Mouse (Mus musculus) hindbrain, postnatal 0 days (tissue): ENCODE data around the gene Grap. TPM values are rescaled to one million over a fixed set of nuclear protein-coding genes. Genes with fewer than 3 reads are reported as not detected.
"Not testable (repeated sequence)": the region's sequence is repeated elsewhere in the genome, so short reads cannot be mapped to it uniquely, and the experiment has no call there.

ENCODE experiments used
- ATAC-seq: fragments of 200-750 bp; cut with Nextera tagmentation; 2 replicates; pipeline ENCODE4 v1.8.0; 2017; ENCODE audit warnings: mild to moderate bottlenecking, moderate TSS enrichment, moderate library complexity
- DNase-seq: peaks from one replicate; pipeline ENCODE4 v3.0.0-alpha.2; 2015; ENCODE audit warnings: low spot score
- H3K27ac ChIP-seq: fragments of 300-500 bp; sonication (generic); 2 replicates; pipeline ENCODE4 v1.5.1; 2014; ENCODE audit warnings: mild to moderate bottlenecking
- H3K27me3 ChIP-seq: fragments of 300-500 bp; sonication (generic); 2 replicates; pipeline ENCODE4 v1.6.1; 2014; ENCODE audit warnings: low read length, mixed read lengths; ENCODE audit not compliant: insufficient read depth
- H3K36me3 ChIP-seq: fragments of 300-500 bp; sonication (generic); 2 replicates; pipeline ENCODE4 v1.6.1; 2014; ENCODE audit warnings: low read length, mixed read lengths; ENCODE audit not compliant: insufficient read depth
- H3K4me1 ChIP-seq: fragments of 300-500 bp; sonication (generic); 2 replicates; pipeline ENCODE4 v1.6.1; 2014; ENCODE audit warnings: antibody characterized with exemption, low read length, mixed read lengths; ENCODE audit not compliant: insufficient read depth
- H3K4me2 ChIP-seq: fragments of 300-500 bp; sonication (generic); 2 replicates; pipeline ENCODE4 v1.6.1; 2014; ENCODE audit warnings: low read depth, mild to moderate bottlenecking, low read length, moderate library complexity, mixed read lengths
- H3K4me3 ChIP-seq: fragments of 300-500 bp; sonication (generic); 2 replicates; pipeline ENCODE4 v1.5.1; 2014; ENCODE audit warnings: low read length
- H3K9ac ChIP-seq: fragments of 300-500 bp; sonication (generic); replicated peaks from 2 replicates; pipeline ENCODE4 v1.6.1; 2014; ENCODE audit warnings: mild to moderate bottlenecking, low read length, moderate library complexity, mixed read lengths
- H3K9me3 ChIP-seq: fragments of 300-500 bp; sonication (generic); 2 replicates; pipeline ENCODE4 v1.6.1; 2016; ENCODE audit warnings: low read length, mixed read lengths
- CTCF ChIP-seq: IDR thresholded peaks from 2 replicates; pipeline ENCODE4 v1.5.1; 2016; ENCODE audit warnings: antibody characterized with exemption, control low read depth, low read depth
- WGBS: fragments of 180-500 bp; shearing (Covaris S2); extraction: QIAGEN DNeasy Blood & Tissue Kit; methylation state at CpG from one replicate; pipeline ENCODE4 v1.1.7; 2014; 5-methylcytosine and 5-hydroxymethylcytosine counted together
- polyA plus RNA-seq: library from polyadenylated mRNA; unstranded; fragments of >200 nt; fragmentation: Nextera tagmentation; extraction: Ambion mirVana; gene quantifications from 2 replicates; pipeline ENCODE4 v1.2.1, GENCODE M21; 2015
- total RNA-seq: library from RNA; depleted of rRNA; stranded (reverse); fragments of >200 nt; gene quantifications from 2 replicates; pipeline ENCODE4 v1.2.3, GENCODE M21; 2014

The Grap gene
- total and polyA plus RNA-seq, 2 experiments from 2014 or later: 7.4 to 7.7 TPM

DNA sequence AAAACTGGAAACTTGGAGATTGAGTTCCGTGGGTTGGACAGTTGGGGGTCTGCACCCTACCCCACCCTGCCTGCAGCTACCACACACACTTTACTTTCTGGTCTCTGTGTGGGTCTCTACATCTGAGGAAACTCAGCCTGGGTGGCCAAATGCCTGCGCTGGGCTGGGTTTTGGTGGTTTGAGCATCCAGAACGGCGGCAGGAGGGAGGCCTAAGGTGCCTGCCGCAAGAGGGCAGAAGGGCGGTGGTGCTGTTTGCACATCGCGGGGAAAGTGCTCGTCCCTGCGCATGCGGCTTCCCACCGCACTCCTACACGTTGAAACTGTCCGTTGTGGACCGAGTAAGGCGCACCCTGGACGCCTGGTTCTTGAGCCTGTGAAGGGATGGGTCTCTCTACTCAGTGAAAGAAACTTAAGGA, 32.8 kb upstream of the Grap start:
- Histone ChIP-seq H3K4me1 (peaks cover 7% of the 10 kb centered on the region), H3K27me3 (no peaks in the 10 kb centered on the region), H3K9me3 (no peaks in the 10 kb centered on the region), H3K4me2 (peak overlapping the region; percentile 72), H3K4me3 (peak overlapping the region; percentile 38), H3K9ac (0 out of 2 replicates have a peak overlapping the region, but pooled peaks have one; percentile 30), H3K27ac (0 out of 2 replicates have a peak overlapping the region, but pooled peaks have one; percentile 32), H3K36me3 (no peaks in the 10 kb centered on the region)
- TF ChIP-seq CTCF: peak; percentile 91
- peak; percentile 81 for ATAC-seq
- peak; percentile 89 for DNase-seq
- WGBS: under 1% methylated on average over 16 of the region's 17 CpGs

DNA sequence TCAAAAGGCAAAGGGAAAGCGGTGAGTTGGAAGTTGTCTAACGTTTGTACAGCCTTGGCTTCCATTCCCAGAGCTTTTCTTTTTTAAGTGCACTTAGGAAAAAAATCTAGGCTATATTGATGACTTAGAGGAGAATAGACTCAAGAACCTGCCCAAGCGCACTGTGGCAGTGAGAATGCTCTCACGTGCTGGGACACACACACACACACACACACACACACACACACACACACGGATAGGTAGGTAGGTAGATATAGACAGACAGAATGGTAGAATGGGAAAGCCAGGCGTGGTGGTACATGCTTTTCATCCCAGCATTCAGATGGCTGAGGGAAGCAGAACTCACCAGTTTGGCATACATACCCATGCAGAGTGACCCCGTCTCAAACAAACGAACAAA, 32.3 kb upstream of the Grap start:
- no peak overlapping the region for H3K27ac ChIP-seq
- H3K36me3 ChIP-seq: no peaks in the 10 kb centered on the region
- no peaks in the 10 kb centered on the region for H3K9me3 ChIP-seq
- no peak for DNase-seq
- ATAC-seq: no peak
- WGBS: 61% methylated on average over 8 of the region's 8 CpGs
- H3K4me3 ChIP-seq: peak overlapping the region; percentile 38; the same call in 1 of the 2 replicates
- no peak overlapping the region for H3K9ac ChIP-seq
- no peak for TF ChIP-seq CTCF
- no peaks in the 10 kb centered on the region for H3K27me3 ChIP-seq
- peak overlapping the region; percentile 72 for H3K4me2 ChIP-seq
- H3K4me1 ChIP-seq: peaks cover 3% of the 10 kb centered on the region

DNA sequence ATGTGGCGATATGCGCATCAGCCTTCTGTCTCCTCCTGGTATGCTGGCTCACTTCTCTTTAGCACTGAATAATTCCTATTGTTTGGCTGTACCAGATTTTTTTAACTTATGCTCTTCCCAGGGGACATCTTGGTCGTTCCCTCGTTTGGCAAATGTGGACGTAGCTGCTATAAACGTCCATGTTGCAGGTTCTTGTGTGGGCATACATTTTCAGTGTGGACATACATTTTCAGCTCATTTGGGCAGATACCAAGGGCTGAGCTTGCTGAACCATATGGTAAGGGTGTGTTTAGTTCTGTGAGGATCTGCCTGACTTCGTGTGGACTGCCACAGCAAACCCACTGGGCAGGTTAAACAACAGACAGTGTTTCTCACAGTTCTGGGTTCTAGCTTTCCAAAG, 27.9 kb upstream of the Grap start:
- no peak for TF ChIP-seq CTCF
- Histone ChIP-seq H3K4me3 (no peak overlapping the region), H3K27me3 (no peaks in the 10 kb centered on the region), H3K27ac (no peak overlapping the region), H3K4me1 (no peaks in the 10 kb centered on the region), H3K36me3 (no peaks in the 10 kb centered on the region), H3K9me3 (no peaks in the 10 kb centered on the region), H3K4me2 (no peak overlapping the region), H3K9ac (no peak overlapping the region)
- 75% methylated on average over 7 of the region's 7 CpGs for WGBS
- DNase-seq (no peak), ATAC-seq (no peak)

DNA sequence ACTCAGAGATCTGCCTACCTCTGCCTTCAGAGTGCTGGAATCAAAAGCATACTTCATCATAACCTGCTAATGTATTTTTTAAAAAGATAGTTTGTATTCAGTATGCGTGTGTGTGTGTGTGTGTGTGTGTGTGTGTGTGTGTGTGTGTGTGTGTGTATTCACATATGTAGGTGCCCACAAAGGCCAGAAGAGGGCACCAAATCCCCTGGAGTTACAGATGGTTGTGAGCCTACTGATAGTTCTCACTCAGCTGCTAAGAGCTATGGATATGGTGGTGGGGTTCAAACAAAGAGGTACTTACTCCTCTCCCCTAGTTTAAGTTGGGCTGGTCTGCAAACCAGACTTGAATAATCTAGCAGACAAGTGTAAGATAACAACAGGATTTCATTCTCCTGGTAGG, 26.6 kb upstream of the Grap start:
- 89% methylated on average over 1 of the region's 1 CpGs for WGBS
- Histone ChIP-seq H3K36me3 (no peaks in the 10 kb centered on the region), H3K9ac (no peak overlapping the region), H3K27me3 (no peaks in the 10 kb centered on the region), H3K4me2 (no peak overlapping the region), H3K9me3 (no peaks in the 10 kb centered on the region), H3K27ac (no peak overlapping the region), H3K4me3 (no peak overlapping the region), H3K4me1 (no peaks in the 10 kb centered on the region)
- no peak for TF ChIP-seq CTCF
- DNase-seq (no peak), ATAC-seq (no peak)

DNA sequence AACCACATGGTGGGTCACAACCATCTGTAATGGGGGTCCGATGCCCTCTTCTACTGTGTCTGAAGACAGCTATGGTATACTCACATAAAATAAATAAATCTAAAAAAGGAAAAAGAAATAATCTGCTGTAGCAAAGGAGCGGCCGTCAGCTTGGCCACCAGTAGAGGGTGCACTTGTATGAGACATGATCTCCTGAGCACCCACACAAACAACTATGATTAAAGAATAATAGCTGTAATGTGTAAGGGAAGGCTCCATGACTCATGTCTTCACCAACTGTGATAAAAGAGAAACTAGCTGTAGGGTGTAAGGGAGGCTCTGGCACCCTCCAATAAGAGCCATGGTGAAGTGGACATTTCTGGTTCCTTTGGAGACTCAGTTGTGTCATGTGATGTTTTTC, 23.4 kb upstream of the Grap start:
- DNase-seq (no peak), ATAC-seq (no peak)
- H3K36me3 ChIP-seq: no peaks in the 10 kb centered on the region
- H3K4me1 ChIP-seq: no peaks in the 10 kb centered on the region
- WGBS: 60% methylated on average over 3 of the region's 3 CpGs
- H3K9me3 ChIP-seq: no peaks in the 10 kb centered on the region
- peak; percentile 46 for TF ChIP-seq CTCF
- no peaks in the 10 kb centered on the region for H3K27me3 ChIP-seq
- no peak overlapping the region for H3K4me2 ChIP-seq
- no peak overlapping the region for H3K9ac ChIP-seq
- no peak overlapping the region for H3K4me3 ChIP-seq
- no peak overlapping the region for H3K27ac ChIP-seq

DNA sequence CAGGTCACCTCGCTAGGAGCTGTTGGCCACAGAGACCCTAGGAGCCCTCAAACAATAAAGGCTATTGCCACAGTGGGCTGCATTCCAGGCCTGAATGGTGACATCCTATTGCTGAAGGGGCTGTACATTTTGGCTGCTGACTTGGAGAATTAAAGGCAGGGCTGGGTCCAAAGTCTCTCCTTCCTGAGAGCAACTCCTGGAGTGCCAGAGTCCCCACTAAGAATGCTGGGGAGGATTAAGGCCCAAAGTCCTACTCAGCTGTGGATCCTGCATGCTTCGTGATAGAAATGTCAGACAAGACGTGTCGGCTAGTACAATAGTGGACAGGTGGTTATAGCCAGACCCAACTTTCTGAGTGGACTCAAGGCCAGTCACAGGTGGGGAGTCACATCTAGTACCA, 16.8 kb upstream of the Grap start:
- not testable (repeated sequence) for H3K27ac ChIP-seq, DNase-seq, H3K9ac ChIP-seq, H3K4me1 ChIP-seq, H3K4me2 ChIP-seq, ATAC-seq, H3K36me3 ChIP-seq, H3K9me3 ChIP-seq, H3K4me3 ChIP-seq, H3K27me3 ChIP-seq
- 87% methylated on average over 3 of the region's 4 CpGs for WGBS

DNA sequence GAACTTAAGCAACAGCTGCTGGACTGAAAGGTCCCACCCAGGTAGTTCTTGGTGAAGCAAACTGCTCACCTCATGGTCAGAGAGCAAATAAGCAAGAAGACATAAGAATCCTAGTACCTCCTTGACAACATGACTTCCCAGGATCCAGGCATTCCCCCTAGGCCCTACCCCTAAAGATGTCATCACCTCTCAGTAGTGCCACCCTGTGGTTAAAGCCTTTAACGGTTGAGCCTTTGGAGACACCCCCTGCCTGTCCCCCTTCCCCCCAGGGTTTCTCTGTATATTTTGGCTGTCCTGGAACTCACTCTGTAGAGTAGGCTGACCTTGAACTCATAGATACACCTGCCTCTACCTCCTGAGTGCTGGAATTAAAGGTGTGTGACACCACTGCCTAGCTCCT, 15.7 kb upstream of the Grap start:
- Histone ChIP-seq H3K27ac (no peak overlapping the region), H3K4me1 (no peaks in the 10 kb centered on the region), H3K4me3 (no peak overlapping the region), H3K36me3 (no peaks in the 10 kb centered on the region), H3K9ac (no peak overlapping the region), H3K9me3 (no peaks in the 10 kb centered on the region), H3K27me3 (no peaks in the 10 kb centered on the region), H3K4me2 (no peak overlapping the region)
- DNase-seq (no peak), ATAC-seq (no peak)
- TF ChIP-seq CTCF: no peak
- WGBS: 63% methylated on average over 1 of the region's 1 CpGs
